Mouse (Mus musculus): ENCODE results near the gene Slc25a21.

- TF ChIP-seq CTCF (IDR thresholded peaks at IDR 0.05; ENCODE audit: control insufficient read depth, insufficient read depth, low read length), result no peak
- TF ChIP-seq POLR2A (IDR thresholded peaks at IDR 0.05; ENCODE audit: borderline replicate concordance, control insufficient read depth, low read depth, low read length), result no peak
Observed at GRCm38 (mm10) chr12:56975256-56975655, 222.0 kb downstream of the Slc25a21 start.

Measured in bone marrow, adult 2 months (tissue).